Mouse (Mus musculus): ENCODE measurements around the gene Gm10282. TPM values are rescaled to one million over a fixed set of nuclear protein-coding genes. Genes with fewer than 3 reads are reported as not detected.

Gene Gm10282
- polyA plus RNA-seq, 1 experiment from 2014 or later, result 9.6 TPM

DNA sequence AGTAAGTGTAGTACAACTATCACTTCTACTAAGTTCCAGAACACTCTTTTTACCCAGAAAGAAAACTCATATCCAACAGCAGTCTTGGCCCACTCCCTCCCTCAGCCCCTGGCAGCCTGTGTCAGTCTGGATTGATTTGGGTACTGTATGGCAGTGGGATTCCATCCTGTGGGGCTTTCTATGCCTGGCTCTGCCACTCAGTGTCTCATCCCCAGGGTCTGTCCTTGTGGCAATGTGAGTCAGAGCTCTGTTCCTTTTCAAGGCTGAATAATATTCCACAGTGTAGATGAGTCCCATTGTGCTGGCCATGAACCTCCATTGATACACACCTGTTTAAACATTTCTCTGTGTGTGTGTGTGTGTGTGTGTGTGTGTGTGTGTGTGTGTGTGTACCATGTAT lies 38.4 kb downstream of the Gm10282 start:
- Histone ChIP-seq H3K27ac (replicated peaks) (no peak overlapping the region), H3K4me2 (replicated peaks; ENCODE audit: low read depth) (no peak overlapping the region), H3K4me3 (ENCODE audit: low read depth, low read length) (no peak overlapping the region), H3K36me3 (ENCODE audit: control insufficient read depth, insufficient read depth, low read length) (no peaks in the 10 kb centered on the region), H3K9me3 (ENCODE audit: control insufficient read depth, low read length) (no peaks in the 10 kb centered on the region), H3K9ac (ENCODE audit: low read length) (no peak overlapping the region), H3K4me1 (replicated peaks; ENCODE audit: control insufficient read depth, insufficient read depth) (no peaks in the 10 kb centered on the region), H3K27me3 (ENCODE audit: control insufficient read depth, insufficient read depth, low read length) (no peaks in the 10 kb centered on the region)
- ATAC-seq (ENCODE audit: low FRiP score, low TSS enrichment), result no peak
- no peak for TF ChIP-seq EP300 (optimal IDR thresholded peaks at IDR 0.05)
- DNase-seq (ENCODE audit: low spot score), result no peak

DNA sequence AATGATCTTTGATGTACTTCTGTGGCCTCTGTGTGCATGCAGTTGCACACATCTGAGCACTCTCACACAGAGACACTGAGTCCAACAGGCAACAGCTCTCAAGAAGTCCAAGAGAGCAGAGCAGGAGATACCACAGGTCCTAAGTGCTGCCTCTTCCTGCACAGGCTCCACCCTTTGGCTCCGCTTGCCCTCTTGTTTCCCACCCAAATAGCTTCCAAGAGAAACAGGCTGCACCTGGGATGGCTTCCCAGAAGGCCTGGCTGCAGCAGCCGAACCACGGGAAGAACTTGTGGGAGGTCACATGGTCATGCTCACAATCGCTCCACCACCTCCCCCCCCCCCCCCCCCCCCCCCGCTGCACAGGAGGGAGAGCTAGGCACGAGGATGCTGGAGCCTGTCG lies 39.7 kb downstream of the Gm10282 start:
- H3K36me3 ChIP-seq (ENCODE audit: control insufficient read depth, insufficient read depth, low read length), result no peaks in the 10 kb centered on the region
- H3K4me3 ChIP-seq (ENCODE audit: low read depth, low read length), result no peak overlapping the region
- ATAC-seq (ENCODE audit: low FRiP score, low TSS enrichment) (no peak), DNase-seq (ENCODE audit: low spot score) (no peak)
- 40% methylated on average over 6 of the region's 7 CpGs for WGBS
- TF ChIP-seq EP300 (optimal IDR thresholded peaks at IDR 0.05) (no peak), CTCF (IDR thresholded peaks at IDR 0.05; ENCODE audit: low read depth) (no peak)
- H3K4me2 ChIP-seq (replicated peaks; ENCODE audit: low read depth), result no peak overlapping the region
- no peaks in the 10 kb centered on the region for H3K9me3 ChIP-seq (ENCODE audit: control insufficient read depth, low read length)
- no peak overlapping the region for H3K9ac ChIP-seq (ENCODE audit: low read length)
- H3K27ac ChIP-seq (replicated peaks), result no peak overlapping the region
- no peaks in the 10 kb centered on the region for H3K4me1 ChIP-seq (replicated peaks; ENCODE audit: control insufficient read depth, insufficient read depth)
- H3K27me3 ChIP-seq (ENCODE audit: control insufficient read depth, insufficient read depth, low read length), result no peaks in the 10 kb centered on the region

DNA sequence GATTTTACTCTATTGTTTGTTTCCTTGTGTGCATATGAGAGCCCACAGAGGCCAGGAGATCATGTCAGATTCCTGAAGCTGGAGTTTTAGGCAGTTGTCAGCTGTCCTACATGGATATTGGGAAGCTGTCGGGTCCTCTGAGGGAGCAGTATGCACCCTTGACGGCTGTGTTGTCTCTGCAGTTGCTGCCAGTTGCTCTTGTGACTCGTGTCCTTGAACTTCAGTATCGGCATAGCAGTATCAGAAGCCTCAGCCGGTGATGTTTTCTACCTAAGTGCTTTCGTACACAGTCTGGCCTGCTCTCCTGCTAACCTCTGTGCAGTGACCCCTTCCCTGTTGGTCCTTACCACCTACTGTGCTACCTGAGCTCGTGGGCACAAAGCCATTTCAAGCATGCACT lies 41.6 kb downstream of the Gm10282 start:
- Histone ChIP-seq H3K4me1 (replicated peaks; ENCODE audit: control insufficient read depth, insufficient read depth) (no peaks in the 10 kb centered on the region), H3K9ac (ENCODE audit: low read length) (no peak overlapping the region), H3K27ac (replicated peaks) (no peak overlapping the region), H3K4me2 (replicated peaks; ENCODE audit: low read depth) (no peak overlapping the region), H3K36me3 (ENCODE audit: control insufficient read depth, insufficient read depth, low read length) (no peaks in the 10 kb centered on the region), H3K4me3 (ENCODE audit: low read depth, low read length) (no peak overlapping the region), H3K27me3 (ENCODE audit: control insufficient read depth, insufficient read depth, low read length) (no peaks in the 10 kb centered on the region), H3K9me3 (ENCODE audit: control insufficient read depth, low read length) (no peaks in the 10 kb centered on the region)
- DNase-seq (ENCODE audit: low spot score) (no peak), ATAC-seq (ENCODE audit: low FRiP score, low TSS enrichment) (no peak)
- WGBS, result 64% methylated on average over 7 of the region's 7 CpGs
- TF ChIP-seq EP300 (optimal IDR thresholded peaks at IDR 0.05) (no peak), CTCF (IDR thresholded peaks at IDR 0.05; ENCODE audit: low read depth) (no peak)

DNA sequence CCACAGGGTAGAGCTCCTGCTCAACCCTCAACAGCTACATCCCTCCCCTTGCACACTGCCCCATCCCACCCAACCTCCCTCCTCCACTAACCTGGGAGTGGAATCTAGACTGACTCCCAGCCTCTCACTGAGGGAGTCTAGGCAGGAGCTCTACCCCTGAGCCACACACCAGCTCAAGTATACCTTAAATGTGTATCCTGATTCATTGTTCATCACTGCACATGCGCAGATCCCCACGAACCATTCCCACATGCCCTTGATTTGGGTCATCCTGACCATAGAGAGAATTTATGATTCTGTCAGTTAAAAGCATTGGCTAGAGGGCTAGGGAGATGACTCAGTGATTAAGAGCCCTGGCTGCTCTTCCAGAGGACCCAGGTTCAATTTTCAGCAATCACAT lies 42.3 kb downstream of the Gm10282 start:
- Histone ChIP-seq H3K27ac (replicated peaks) (no peak overlapping the region), H3K9me3 (ENCODE audit: control insufficient read depth, low read length) (no peaks in the 10 kb centered on the region), H3K27me3 (ENCODE audit: control insufficient read depth, insufficient read depth, low read length) (no peaks in the 10 kb centered on the region), H3K4me2 (replicated peaks; ENCODE audit: low read depth) (no peak overlapping the region), H3K36me3 (ENCODE audit: control insufficient read depth, insufficient read depth, low read length) (no peaks in the 10 kb centered on the region), H3K9ac (ENCODE audit: low read length) (no peak overlapping the region), H3K4me3 (ENCODE audit: low read depth, low read length) (no peak overlapping the region), H3K4me1 (replicated peaks; ENCODE audit: control insufficient read depth, insufficient read depth) (no peaks in the 10 kb centered on the region)
- DNase-seq (ENCODE audit: low spot score), result no peak
- no peak for TF ChIP-seq EP300 (optimal IDR thresholded peaks at IDR 0.05)
- TF ChIP-seq CTCF (IDR thresholded peaks at IDR 0.05; ENCODE audit: low read depth), result no peak
- WGBS, result 84% methylated on average over 2 of the region's 2 CpGs
- no peak for ATAC-seq (ENCODE audit: low FRiP score, low TSS enrichment)

DNA sequence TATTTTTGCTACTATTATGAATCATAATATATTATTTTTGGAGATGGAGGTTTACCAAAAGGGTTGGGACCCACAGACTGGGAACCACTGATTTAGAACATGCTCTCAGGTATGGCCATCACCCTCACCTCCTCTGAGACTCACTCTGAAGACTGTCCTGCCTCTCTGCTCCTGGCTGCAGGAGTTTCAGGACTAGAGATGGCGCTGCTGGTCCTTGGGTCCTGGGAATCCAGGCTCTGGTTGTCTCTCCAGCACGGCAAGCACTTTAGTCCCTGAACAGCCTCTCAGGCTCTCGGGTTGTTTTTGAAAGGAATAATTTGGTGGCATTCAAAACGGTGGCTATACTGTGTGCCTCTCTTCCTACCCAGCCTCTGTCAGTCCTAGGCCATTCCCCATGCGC lies 43.2 kb downstream of the Gm10282 start:
- DNase-seq (ENCODE audit: low spot score) (no peak), ATAC-seq (ENCODE audit: low FRiP score, low TSS enrichment) (no peak)
- Histone ChIP-seq H3K9ac (ENCODE audit: low read length) (no peak overlapping the region), H3K9me3 (ENCODE audit: control insufficient read depth, low read length) (no peaks in the 10 kb centered on the region), H3K4me1 (replicated peaks; ENCODE audit: control insufficient read depth, insufficient read depth) (no peaks in the 10 kb centered on the region), H3K4me3 (ENCODE audit: low read depth, low read length) (no peak overlapping the region), H3K27me3 (ENCODE audit: control insufficient read depth, insufficient read depth, low read length) (no peaks in the 10 kb centered on the region), H3K4me2 (replicated peaks; ENCODE audit: low read depth) (no peak overlapping the region), H3K36me3 (ENCODE audit: control insufficient read depth, insufficient read depth, low read length) (no peaks in the 10 kb centered on the region), H3K27ac (replicated peaks) (no peak overlapping the region)
- peak; percentile 67 for TF ChIP-seq CTCF (IDR thresholded peaks at IDR 0.05; ENCODE audit: low read depth)
- TF ChIP-seq EP300 (optimal IDR thresholded peaks at IDR 0.05), result no peak
- 52% methylated on average over 5 of the region's 5 CpGs for WGBS

DNA sequence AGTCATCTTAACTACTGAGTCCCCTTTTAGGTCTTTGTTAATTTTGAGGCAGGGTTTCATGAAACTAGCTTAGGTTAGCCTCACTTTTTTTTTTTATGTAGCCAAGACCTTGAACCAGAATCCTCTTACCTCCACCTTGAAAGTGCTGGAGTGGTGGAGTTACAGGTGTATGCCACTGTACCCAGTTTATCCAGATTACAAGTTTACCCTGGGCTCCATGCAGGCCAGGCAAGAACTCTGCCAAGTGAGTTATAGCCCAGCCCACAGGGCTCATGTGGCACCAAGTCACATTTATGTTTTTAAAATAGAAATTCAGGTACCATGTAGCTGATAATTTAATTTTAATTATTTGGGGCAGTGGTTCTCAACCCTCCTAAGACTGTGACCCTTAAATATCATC lies 43.6 kb downstream of the Gm10282 start:
- no peaks in the 10 kb centered on the region for H3K9me3 ChIP-seq (ENCODE audit: control insufficient read depth, low read length)
- no peaks in the 10 kb centered on the region for H3K27me3 ChIP-seq (ENCODE audit: control insufficient read depth, insufficient read depth, low read length)
- no peaks in the 10 kb centered on the region for H3K36me3 ChIP-seq (ENCODE audit: control insufficient read depth, insufficient read depth, low read length)
- H3K9ac ChIP-seq (ENCODE audit: low read length), result no peak overlapping the region
- ATAC-seq (ENCODE audit: low FRiP score, low TSS enrichment), result no peak
- H3K27ac ChIP-seq (replicated peaks), result no peak overlapping the region
- H3K4me2 ChIP-seq (replicated peaks; ENCODE audit: low read depth), result no peak overlapping the region
- H3K4me3 ChIP-seq (ENCODE audit: low read depth, low read length), result no peak overlapping the region
- no peak for DNase-seq (ENCODE audit: low spot score)
- no peaks in the 10 kb centered on the region for H3K4me1 ChIP-seq (replicated peaks; ENCODE audit: control insufficient read depth, insufficient read depth)
- TF ChIP-seq EP300 (optimal IDR thresholded peaks at IDR 0.05) (no peak), CTCF (IDR thresholded peaks at IDR 0.05; ENCODE audit: low read depth) (no peak)

Data from stomach, postnatal 0 days (tissue).